Mouse (Mus musculus): Measurements from ENCODE around the gene Crygf. TPM values are rescaled to one million over a fixed set of nuclear protein-coding genes. Genes with fewer than 3 reads are reported as not detected.
"Not testable (repeated sequence)": the region's sequence is repeated elsewhere in the genome, so short reads cannot be mapped to it uniquely, and the experiment has no call there.

Crygf gene
- not detected for total RNA-seq (2021)
- long read RNA-seq, experiment 1, result 0 reads
- long read RNA-seq, experiment 2, result 0 reads

GRCm38 (mm10) chr1:65926294-65926693, at the start of gene Crygf:
Gene Crygf (plus strand): TSS chr1:65926520.
- DNase-seq (ENCODE audit: low spot score in 2 of 2), result no peak

- DNase-seq (ENCODE audit: low spot score in 2 of 2), result no peak
These were observed 734 bp upstream of the Crygf start for GRCm38 (mm10) chr1:65925361-65926210.

GRCm38 (mm10) chr1:65926696-65927095, 376 bp downstream of the Crygf start:
- not testable (repeated sequence) for DNase-seq (ENCODE audit: low spot score in 2 of 2)

- no peak for DNase-seq (ENCODE audit: low spot score in 2 of 2)
These were observed 3.7 kb downstream of the Crygf start for GRCm38 (mm10) chr1:65930055-65930454.

DNA sequence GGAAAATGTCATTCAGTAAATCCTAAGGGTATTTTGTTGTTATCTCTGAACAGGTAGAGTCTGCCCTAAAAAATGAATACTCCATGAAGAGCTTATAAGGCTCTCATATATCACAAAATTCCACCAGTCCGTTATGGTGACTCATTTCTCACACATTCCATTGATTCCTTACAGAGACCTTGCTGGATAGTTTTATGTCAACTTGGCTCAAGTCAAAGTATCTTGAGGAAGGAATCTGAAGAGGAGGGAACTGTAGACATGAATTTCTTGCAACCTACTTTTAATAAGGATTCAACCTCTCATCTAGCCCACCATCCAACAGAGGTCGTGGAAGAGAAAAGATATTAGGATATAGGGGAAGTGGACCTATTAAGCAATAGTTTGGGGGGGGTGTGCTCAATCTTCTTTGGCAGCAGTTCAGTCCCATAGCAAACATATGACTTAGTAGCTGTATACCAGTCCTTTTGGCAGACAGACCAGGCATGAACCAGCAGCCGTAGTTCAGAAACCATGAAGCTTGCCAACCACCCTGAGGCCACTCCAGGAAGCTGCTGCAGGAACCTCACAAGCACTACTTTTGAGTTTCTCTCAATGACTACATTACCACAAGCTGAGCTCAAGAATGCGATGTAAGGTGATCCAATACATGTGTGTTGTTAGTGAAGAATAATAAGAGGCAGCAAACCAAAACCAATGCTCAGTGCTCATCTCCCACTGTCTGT, 5.9 kb downstream of the Crygf start:
- DNase-seq (ENCODE audit: low spot score in 2 of 2), result no peak

Other genes starting within 250 kb of the Crygf start
- 1,000 to 10,000 TPM in 1 of 2 experiments, 100 to 1,000 TPM in 1; 947 to 1,024 TPM for gene Map2, start 248.8 kb downstream of the Crygf start, total RNA-seq (2021)